Mouse (Mus musculus): Measurements from ENCODE around the gene Elk4.

DNA sequence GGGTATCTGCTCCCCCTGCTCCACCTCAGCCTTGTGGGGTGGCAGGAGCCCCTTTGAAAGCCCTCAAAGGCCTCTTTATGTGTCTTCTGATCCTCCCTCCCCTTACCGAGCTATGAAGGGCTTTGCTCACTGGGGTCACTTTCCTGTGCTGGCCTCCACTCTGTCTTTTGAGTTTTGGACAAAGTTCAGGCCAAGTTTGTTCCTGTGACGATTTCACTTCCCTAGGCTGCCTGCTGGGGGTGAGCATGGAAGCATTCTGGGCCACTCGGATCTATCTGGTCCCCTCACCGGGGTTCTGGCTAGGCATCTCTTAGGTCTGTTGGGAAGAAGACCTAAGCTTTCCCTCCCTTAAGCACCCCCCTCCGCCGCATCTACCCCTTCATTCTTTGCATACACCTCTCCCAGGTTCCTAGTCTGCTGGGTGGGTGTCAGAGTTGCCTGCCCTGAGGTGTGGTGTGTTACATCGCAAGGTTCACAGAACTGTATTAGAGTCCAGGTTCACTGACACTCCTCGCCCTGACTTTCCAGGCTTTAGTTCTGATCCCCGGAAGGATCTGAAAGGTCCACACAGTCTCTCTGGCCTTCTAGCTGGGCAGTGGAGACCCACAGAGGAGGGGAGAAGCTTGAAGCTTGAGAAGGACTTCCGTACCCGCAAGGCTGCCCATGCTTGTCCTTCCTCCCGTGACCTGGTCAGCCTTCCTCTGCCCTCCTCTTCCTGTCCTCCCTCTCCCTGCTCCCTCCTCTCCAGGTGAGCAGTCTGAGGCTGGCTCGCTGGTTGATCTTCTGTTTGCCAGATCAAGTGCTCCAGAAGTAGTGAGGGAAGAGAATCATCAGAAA is 34.7 kb upstream of the Elk4 start:
- TF ChIP-seq CTCF (IDR thresholded peaks at IDR 0.05; ENCODE audit: low read depth) (no peak), EP300 (IDR thresholded peaks at IDR 0.05; ENCODE audit: low read depth) (no peak)
